Mouse (Mus musculus): ENCODE measurements around the gene Cchcr1.

Cchcr1 gene

DNA sequence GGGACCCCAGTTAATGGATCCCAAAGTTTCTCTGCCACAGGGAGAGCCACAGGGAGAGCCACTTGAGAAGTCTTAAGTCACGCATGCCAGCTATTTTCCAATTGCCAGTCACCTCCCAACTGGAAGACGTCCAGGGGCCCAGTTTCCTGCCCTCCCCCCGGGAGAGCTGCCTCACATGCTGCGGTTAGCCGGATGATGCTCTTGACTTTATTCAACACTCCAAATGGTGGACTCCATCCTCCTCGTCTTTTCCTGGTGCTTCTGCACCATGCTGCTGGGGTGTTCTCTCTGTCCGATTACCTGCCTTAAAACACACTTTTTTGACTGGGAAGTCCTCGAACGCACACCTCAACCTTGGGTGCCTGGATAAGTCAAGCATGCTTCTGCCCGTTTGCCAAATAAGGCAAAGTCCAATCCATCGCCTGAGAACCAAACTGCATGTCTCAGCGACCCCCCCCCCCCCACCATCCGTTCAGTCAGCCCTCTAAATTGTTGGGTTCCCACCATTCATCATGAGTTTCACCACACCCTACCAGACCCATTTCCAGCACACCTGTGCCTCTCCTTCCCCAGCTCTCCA, 39.4 kb downstream of the Cchcr1 start:
- DNase-seq, result no peak

DNA sequence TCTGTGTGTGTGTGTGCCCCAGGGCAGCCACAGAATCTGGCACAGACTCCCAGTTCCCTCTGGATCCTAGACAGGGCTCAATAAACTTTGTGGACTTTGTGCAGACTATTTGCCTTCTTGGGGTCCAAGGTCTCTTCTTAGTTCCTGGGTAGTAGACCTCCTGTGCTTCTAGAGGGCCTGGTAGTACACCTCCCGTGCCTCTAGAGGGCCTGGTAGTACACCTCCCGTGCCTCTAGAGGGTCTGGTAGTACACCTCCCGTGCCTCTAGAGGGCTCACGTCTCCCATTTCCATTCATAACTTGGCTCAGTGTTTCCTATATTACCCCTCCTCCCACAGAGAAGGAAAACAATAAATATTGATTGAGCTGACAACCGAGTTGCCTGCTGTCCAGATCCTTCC, 39.9 kb downstream of the Cchcr1 start:
- peak; percentile 63 to 81 for DNase-seq

DNA sequence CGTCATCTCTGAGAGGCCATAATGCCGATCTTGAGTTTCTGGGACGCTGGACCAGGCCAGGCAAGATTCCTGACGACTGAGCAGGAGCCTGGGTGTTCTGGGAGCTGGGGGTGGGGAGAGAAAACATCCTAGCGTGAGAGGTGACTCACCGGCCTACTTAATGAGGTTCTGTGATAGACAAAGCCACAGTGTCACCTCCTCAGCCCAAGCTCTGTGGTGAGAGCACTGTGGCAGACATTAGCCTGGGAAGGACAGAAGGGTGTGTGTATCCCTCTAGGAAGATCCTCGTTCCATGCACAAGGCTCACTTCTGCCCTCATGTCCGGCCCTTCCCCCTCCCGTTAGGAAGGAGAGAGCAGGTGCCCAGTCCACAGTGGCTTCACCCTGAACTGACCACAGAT, 40.5 kb downstream of the Cchcr1 start:
- no peak for DNase-seq

DNA sequence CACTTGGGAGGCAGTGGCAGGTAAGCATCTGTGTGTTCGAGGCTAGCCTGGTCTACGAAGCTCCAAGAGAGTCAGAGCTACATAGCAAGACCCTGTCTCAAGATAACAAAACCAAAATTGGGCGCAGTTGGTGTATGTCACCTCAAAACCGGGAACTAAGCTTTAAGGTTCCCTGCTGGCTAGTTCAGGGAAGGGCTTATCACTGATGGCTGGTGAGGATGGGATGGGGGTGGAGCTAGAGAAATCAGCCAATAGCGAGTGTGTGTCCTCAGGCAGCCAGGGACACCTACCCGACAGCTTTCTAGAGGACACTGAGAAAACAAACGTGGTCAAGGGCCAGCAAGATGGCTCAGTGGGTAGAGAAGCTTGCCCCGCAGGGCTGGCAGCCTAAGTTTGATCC, 41.3 kb downstream of the Cchcr1 start:
- no peak for DNase-seq

DNA sequence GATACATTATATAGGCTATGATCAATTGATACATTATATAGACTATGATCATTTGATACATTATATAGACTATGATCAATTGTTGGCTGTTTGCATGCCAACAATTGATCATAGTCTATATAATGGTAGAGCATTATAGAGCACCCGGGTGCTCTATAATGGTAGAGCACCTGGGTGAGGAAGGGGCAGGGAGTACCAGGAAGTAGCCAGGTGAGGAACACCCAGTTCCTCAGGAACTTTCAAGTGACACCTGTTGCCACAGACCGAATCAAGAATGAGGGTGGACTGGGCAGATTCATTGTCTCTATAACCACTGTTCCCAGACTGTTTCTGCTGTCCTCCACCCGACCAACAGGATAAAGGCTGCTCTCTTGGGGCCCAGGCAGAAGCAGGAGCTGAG, 50.2 kb downstream of the Cchcr1 start, which contains the start of gene 2300002M23Rik:
TSS of gene 2300002M23Rik (plus strand) at position 301 of the 400 bp plus-strand sequence.
- DNase-seq, result no peak

DNA sequence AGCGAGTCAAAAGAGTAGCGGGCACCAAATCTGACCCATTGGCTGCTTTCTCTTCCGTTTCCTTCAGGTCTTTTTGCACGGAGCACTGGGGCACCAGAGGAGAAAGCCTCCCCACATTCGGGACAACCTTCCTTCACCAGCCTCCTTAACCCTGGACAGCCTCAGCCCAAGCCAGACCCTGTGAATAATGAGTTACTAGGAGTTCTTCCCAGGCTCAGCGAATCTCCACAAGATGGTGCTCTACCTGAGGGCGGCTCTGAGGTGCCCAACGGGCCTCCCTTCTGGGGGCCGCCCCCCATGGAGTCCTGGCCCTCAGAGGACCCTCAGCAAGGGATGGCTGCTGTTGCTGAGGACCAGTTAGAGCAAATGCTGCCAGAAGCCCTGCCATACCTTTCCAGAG, 50.9 kb downstream of the Cchcr1 start:
- DNase-seq, result no peak

DNA sequence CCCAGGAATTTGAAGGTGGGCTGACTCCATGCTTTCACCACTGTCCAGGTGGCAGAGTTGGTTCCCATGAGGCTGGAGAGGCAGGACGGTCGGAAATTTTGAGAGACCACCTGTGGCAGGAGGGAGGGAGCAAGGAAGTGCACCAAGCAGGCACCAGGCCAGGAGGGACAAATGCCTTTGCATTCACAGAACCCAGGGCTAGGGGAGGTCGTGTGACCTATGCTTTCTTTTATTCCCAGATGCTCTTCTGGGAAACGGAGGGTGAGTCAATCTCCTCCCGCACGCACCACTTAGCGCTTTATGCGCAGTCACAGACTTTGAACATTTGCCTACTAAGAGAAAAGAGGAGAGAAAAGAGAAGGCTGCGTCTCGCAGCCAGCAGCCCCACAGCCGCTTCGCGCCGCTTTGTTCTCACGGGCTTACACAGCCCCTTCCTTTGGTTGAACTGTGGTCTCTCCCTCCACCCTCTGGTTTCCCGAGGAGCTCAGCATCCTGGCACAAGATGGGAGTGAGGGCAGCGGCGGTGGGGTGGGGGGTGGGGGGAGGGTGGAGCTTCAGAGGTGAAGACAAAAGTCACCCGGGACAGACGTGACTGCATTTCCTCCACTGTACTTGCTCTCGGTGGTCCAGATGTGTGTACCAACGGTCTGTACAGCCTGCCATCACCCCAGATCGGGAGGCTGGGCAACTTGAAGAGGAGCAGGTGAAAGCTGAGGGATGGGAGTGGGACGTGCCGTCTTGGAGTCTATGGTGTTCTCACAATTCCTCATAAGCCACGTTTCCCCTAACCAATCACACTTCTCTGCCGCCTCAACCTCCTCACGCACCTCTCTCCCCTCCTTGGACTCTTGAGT, 52.4 kb downstream of the Cchcr1 start:
- no peak for DNase-seq

DNA sequence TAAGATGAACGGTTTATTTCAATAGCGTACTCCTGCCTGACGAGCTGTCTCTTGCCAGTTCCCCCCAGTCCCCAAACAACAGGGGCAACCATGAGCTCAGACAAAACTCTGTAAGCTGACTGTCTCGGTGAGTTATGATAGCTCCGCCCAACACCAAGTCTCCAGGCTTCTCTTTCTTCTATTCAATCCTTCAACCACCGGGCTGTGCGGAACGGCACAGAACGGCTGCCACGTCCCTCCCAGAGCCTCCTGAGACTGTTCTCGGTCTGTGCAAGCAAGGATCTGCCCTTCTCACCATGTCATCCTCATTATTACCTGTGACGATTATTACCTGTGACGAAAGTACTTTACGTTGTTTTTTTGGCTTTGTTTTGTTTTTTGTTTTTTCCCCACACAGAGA, 53.9 kb downstream of the Cchcr1 start:
- no peak for DNase-seq

DNA sequence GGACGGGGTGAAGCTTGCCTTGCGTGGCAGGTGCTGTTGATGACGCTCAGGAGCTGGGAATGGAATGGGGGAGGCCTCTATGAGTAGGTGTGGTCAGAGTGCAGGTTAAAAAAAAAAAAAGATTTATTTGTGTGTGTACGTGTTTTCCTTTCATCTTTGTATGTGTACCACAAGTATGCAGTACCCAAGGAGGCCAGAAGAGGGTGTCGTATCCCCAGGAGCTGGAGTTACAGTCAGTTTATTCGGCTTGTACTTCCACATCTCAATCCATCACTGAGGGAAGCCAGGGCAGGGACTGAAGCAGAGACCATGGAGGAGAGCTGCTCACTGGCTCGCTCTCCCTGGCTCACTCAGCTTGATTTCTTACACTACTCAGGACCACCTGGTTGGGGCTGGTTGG, 54.6 kb downstream of the Cchcr1 start:
- no peak for DNase-seq

DNA sequence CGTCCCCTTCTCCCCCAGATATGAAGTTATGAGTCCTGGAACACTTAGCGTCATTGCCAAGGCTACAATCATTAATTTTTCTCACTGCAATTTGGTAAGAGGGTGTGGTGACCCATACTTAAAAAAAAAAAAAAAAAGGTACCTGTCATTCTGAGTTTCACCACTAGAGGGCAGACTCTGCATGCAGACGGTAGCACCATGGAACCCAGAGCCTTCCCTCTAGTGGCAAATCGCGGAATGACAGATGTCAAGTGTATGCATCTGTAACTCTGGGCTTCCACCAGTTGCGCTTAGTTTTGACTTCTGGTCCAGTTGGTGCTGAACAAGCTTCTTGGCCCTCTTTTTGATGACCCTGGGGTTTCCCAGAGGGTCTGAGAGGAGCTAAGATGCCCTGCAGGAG, 61.3 kb downstream of the Cchcr1 start:
- DNase-seq, result peak; percentile 84 to 92

All from cerebellum, postnatal 14 days (tissue).